Mouse (Mus musculus) erythroblast, embryonic 14.5 days (primary cell): ENCODE measurements around the gene Mlc1.

ENCODE experiments used
- GATA1 ChIP-seq: IDR thresholded peaks from 2 replicates; pipeline ENCODE4 v1.6.1; 2012; ENCODE audit warnings: low read length, inconsistent platforms, mixed read lengths
- TAL1 ChIP-seq: IDR thresholded peaks from 3 replicates; pipeline ENCODE4 v1.6.1; 2012; ENCODE audit warnings: low read length, inconsistent platforms, mixed read lengths

DNA sequence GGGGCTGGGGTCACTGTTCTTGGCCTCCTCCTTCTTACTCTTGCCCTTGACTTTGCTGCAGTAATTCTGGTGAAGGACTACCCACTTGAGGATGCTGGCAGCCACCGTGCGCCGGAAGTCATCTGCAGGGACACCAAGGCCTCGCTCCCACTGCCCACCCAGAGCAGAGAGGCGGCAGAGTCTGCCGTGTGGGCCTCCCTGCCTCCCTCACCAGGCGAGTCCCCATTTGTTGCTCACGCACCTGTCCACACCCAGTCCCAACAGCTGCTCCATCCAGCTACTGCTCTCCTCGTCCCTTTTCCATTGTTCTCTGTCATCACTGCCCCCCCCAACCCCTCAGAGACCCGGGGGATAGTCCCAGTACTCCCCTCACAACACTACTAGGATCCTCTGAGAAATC, 46.1 kb downstream of the Mlc1 start:
- TF ChIP-seq GATA1 (no peak), TAL1 (no peak)
